Mouse (Mus musculus) CH12.LX (cell line): Measurements from ENCODE around the gene Cap2. TPM values are rescaled to one million over a fixed set of nuclear protein-coding genes. Genes with fewer than 3 reads are reported as not detected.

ENCODE experiments used
- DNase-seq: peaks from one replicate; pipeline ENCODE4 v3.0.0-alpha.2; 2013; ENCODE audit errors: extremely low read depth
- H3K27ac ChIP-seq: 2 replicates; pipeline ENCODE4 v1.5.1; 2012; ENCODE audit warnings: low read depth, mild to moderate bottlenecking, control low read depth, moderate library complexity; ENCODE audit not compliant: insufficient read depth
- H3K27me3 ChIP-seq: replicated peaks from 2 replicates; pipeline ENCODE3; 2012; ENCODE audit warnings: inconsistent platforms
- H3K36me3 ChIP-seq, 2 experiments: replicated peaks in 1 of 2; 2 replicates each; pipeline versions ENCODE3 to v1.6.1; 2012; ENCODE audit warnings: inconsistent platforms in 1 of 2, low read length in 1 of 2, mild to moderate bottlenecking in 1 of 2, mixed read lengths in 1 of 2, moderate library complexity in 1 of 2; ENCODE audit not compliant: control insufficient read depth in 1 of 2, insufficient read depth in 1 of 2
- H3K4me1 ChIP-seq, 2 experiments: 2 replicates each; pipeline ENCODE4 v1.6.1; 2012; ENCODE audit warnings: inconsistent platforms in 1 of 2, moderate library complexity in 1 of 2; ENCODE audit not compliant: insufficient read depth in 2 of 2, control insufficient read depth in 1 of 2
- H3K4me2 ChIP-seq: 2 replicates; pipeline ENCODE4 v1.6.1; 2012; ENCODE audit warnings: low read depth, mild to moderate bottlenecking, control low read depth; ENCODE audit not compliant: poor library complexity, insufficient read depth, severe bottlenecking
- H3K4me3 ChIP-seq, 3 experiments: fragments of 150-350 bp in 1 of 3; sonication (generic) in 1 of 3; replicated peaks in 1 of 3; 2 replicates each; pipeline versions ENCODE3 to v1.5.1; 2011 to 2012; ENCODE audit warnings: low read depth in 2 of 3, low read length in 2 of 3, mild to moderate bottlenecking in 2 of 3, moderate library complexity in 2 of 3, control low read depth in 1 of 3, improper control_type of control experiment in 1 of 3, inconsistent platforms in 1 of 3, mixed read lengths in 1 of 3; ENCODE audit not compliant: poor library complexity in 1 of 3
- H3K79me2 ChIP-seq: replicated peaks from 2 replicates; pipeline ENCODE4 v1.6.1; 2012; ENCODE audit warnings: mild to moderate bottlenecking, moderate library complexity; ENCODE audit not compliant: control insufficient read depth, poor library complexity, insufficient read depth, severe bottlenecking; ENCODE audit errors: extremely low read depth
- H3K9ac ChIP-seq: 2 replicates; pipeline ENCODE4 v1.6.1; 2012; ENCODE audit warnings: low read depth, mild to moderate bottlenecking, control low read depth, moderate library complexity; ENCODE audit not compliant: insufficient read depth
- H3K9me3 ChIP-seq: replicated peaks from 2 replicates; pipeline ENCODE3; 2012; ENCODE audit warnings: low read length, inconsistent platforms, mixed read lengths
- CTCF ChIP-seq, 2 experiments: IDR thresholded peaks in 1 of 2; conservative IDR thresholded peaks in 1 of 2; 2 replicates each; pipeline ENCODE4 v1.5.1; 2011 to 2012; ENCODE audit warnings: low read depth in 2 of 2, low read length in 2 of 2, improper control_type of control experiment in 1 of 2, inconsistent platforms in 1 of 2, mild to moderate bottlenecking in 1 of 2, moderate library complexity in 1 of 2
- E2F4 ChIP-seq: IDR thresholded peaks from 2 replicates; pipeline ENCODE4 v1.6.1; 2011; ENCODE audit warnings: low read depth, low read length, improper control_type of control experiment; ENCODE audit not compliant: insufficient replicate concordance
- EP300 ChIP-seq: IDR thresholded peaks from 2 replicates; pipeline ENCODE4 v1.6.1; 2011; ENCODE audit warnings: low read length, improper control_type of control experiment
- HCFC1 ChIP-seq: IDR thresholded peaks from 2 replicates; pipeline ENCODE4 v1.6.1; 2012; ENCODE audit warnings: low read depth, mild to moderate bottlenecking, inconsistent platforms, low read length, improper control_type of control experiment
- IRF4 ChIP-seq: IDR thresholded peaks from 2 replicates; pipeline ENCODE4 v1.6.1; 2014; ENCODE audit warnings: low read depth, mild to moderate bottlenecking, inconsistent platforms, low read length, improper control_type of control experiment
- JUND ChIP-seq: conservative IDR thresholded peaks from 2 replicates; pipeline ENCODE4 v1.6.1; 2011; ENCODE audit warnings: low read depth, low read length, improper control_type of control experiment
- KAT2A ChIP-seq: IDR thresholded peaks from 2 replicates; pipeline ENCODE4 v1.6.1; 2012; ENCODE audit warnings: low read length, improper control_type of control experiment, inconsistent platforms; ENCODE audit not compliant: insufficient replicate concordance
- MEF2A ChIP-seq: IDR thresholded peaks from 2 replicates; pipeline ENCODE4 v1.6.1; 2014; ENCODE audit warnings: low read depth, mild to moderate bottlenecking, inconsistent platforms, low read length, improper control_type of control experiment, borderline replicate concordance
- POLR2A ChIP-seq: IDR thresholded peaks from 2 replicates; pipeline ENCODE4 v1.6.1; 2011; ENCODE audit warnings: low read depth, mild to moderate bottlenecking, improper control_type of control experiment, low read length
- RAD21 ChIP-seq: IDR thresholded peaks from 2 replicates; pipeline ENCODE4 v1.6.1; 2011; ENCODE audit warnings: low read depth, mild to moderate bottlenecking, low read length, improper control_type of control experiment, moderate library complexity
- SMC3 ChIP-seq: IDR thresholded peaks from 2 replicates; pipeline ENCODE4 v1.6.1; 2011; ENCODE audit warnings: low read depth, low read length, improper control_type of control experiment
- TBP ChIP-seq: conservative IDR thresholded peaks from 2 replicates; pipeline ENCODE4 v1.6.1; 2011; ENCODE audit warnings: low read depth, low read length, improper control_type of control experiment
- UBTF ChIP-seq: IDR thresholded peaks from 2 replicates; pipeline ENCODE4 v1.6.1; 2012; ENCODE audit warnings: low read depth, mild to moderate bottlenecking, inconsistent platforms, low read length, improper control_type of control experiment, moderate library complexity
- USF1 ChIP-seq: IDR thresholded peaks from 2 replicates; pipeline ENCODE4 v1.6.1; 2014; ENCODE audit warnings: low read depth, mild to moderate bottlenecking, inconsistent platforms, low read length, improper control_type of control experiment
- ZMIZ1 ChIP-seq: IDR thresholded peaks from 2 replicates; pipeline ENCODE4 v1.6.1; 2012; ENCODE audit warnings: low read depth, mild to moderate bottlenecking, inconsistent platforms, low read length, improper control_type of control experiment
- dilution Hi-C: fragments of 300-500 bp; cut with MboI; formaldehyde crosslinking; loops from 2 replicates; pipeline ENCODE4 v1.14.3; 2020; ENCODE audit warnings: low sequenced_read_pairs; ENCODE audit not compliant: extremely low pct_unique_long_range_greater_than_20kb, extremely low pct_ligation_motif_present
- in situ Hi-C: fragments of 300-500 bp; cut with MboI; formaldehyde crosslinking; loops from 3 replicates; pipeline ENCODE4 v1.14.3; 2019; ENCODE audit warnings: low sequenced_read_pairs, low pct_ligation_motif_present, low pct_unique_long_range_greater_than_20kb, mixed read lengths
- polyA plus RNA-seq: library from polyadenylated mRNA; unstranded; fragments of >175 nt; gene quantifications from 2 replicates; pipeline ENCODE4 v1.2.1, GENCODE M21; 2012; ENCODE audit warnings: low read depth; ENCODE audit not compliant: insufficient read length
- total RNA-seq, 2 experiments: library from RNA; depleted of rRNA; stranded (reverse); fragments of 300-350 nt in 1 of 2; fragments of >200 nt in 1 of 2; gene quantifications; 2 replicates each; pipeline ENCODE4 v1.2.3; 2012 to 2014

The Cap2 gene
- total and polyA plus RNA-seq, 3 experiments, result 0.04 to 0.11 TPM; not detected in 1

GRCm38 (mm10) chr13:46550627-46551026, 49.0 kb downstream of the Cap2 start:
- in situ Hi-C loops, result loop anchor here (5.0 kb wide), 1 partner anchor 37 kb away; no protein-coding TSS in a partner anchor
- Histone ChIP-seq H3K4me3 (no peak overlapping the region), H3K9ac (no peak overlapping the region), H3K27ac (no peak overlapping the region), H3K4me1 (peaks cover 0 to 19% of the 10 kb centered on the region in 2 experiments; a peak in 2 of 4 replicates), H3K9me3 (no peaks in the 10 kb centered on the region), H3K79me2 (no peaks in the 10 kb centered on the region), H3K27me3 (no peaks in the 10 kb centered on the region), H3K4me2 (no peak overlapping the region), H3K36me3 (no peaks in the 10 kb centered on the region)
- dilution Hi-C loops, result no loop called here
- DNase-seq, result no peak
- no peak for TF ChIP-seq USF1

- Histone ChIP-seq H3K27me3 (no peaks in the 10 kb centered on the region), H3K4me1 (peaks cover 0 to 7% of the 10 kb centered on the region in 2 experiments; a peak in 2 of 4 replicates), H3K9ac (no peak overlapping the region), H3K9me3 (peaks cover 5% of the 10 kb centered on the region), H3K36me3 (no peaks in the 10 kb centered on the region), H3K4me3 (no peak overlapping the region), H3K79me2 (no peaks in the 10 kb centered on the region), H3K4me2 (no peak overlapping the region), H3K27ac (no peak overlapping the region)
- DNase-seq, result no peak
- no peak for TF ChIP-seq CTCF (conservative IDR thresholded peaks at IDR 0.05 in 1 of 2, IDR thresholded peaks at IDR 0.05 in 1 of 2; ENCODE audit: low read depth in 2 of 2, low read length in 2 of 2)
- no peak for TF ChIP-seq E2F4
- no peak for TF ChIP-seq JUND
- TF ChIP-seq TBP, result no peak
- no peak for TF ChIP-seq EP300
- no peak for TF ChIP-seq IRF4
- TF ChIP-seq KAT2A, result no peak
- TF ChIP-seq RAD21, result no peak
- TF ChIP-seq HCFC1, result no peak
- TF ChIP-seq SMC3, result no peak
- no peak for TF ChIP-seq ZMIZ1
- in situ Hi-C loops, result loop anchor here (5.0 kb wide), 1 partner anchor 33 kb away; no protein-coding TSS in a partner anchor
- dilution Hi-C loops, result no loop called here
Measured at GRCm38 (mm10) chr13:46554736-46555135, 53.1 kb downstream of the Cap2 start.

GRCm38 (mm10) chr13:46565913-46566312, 64.3 kb downstream of the Cap2 start:
- no peak for DNase-seq
- Histone ChIP-seq H3K36me3 (no peaks in the 10 kb centered on the region), H3K27ac (no peak overlapping the region), H3K9me3 (no peaks in the 10 kb centered on the region), H3K27me3 (no peaks in the 10 kb centered on the region), H3K4me3 (no peak overlapping the region), H3K4me1 (no peaks in the 10 kb centered on the region), H3K9ac (no peak overlapping the region), H3K79me2 (no peaks in the 10 kb centered on the region), H3K4me2 (no peak overlapping the region)
- TF ChIP-seq MEF2A (no peak), UBTF (no peak), POLR2A (no peak)
- dilution Hi-C loops (no loop called here), in situ Hi-C loops (no loop called here)
